Mouse (Mus musculus): ENCODE data around the gene Zfp472.

Zfp472 gene

DNA sequence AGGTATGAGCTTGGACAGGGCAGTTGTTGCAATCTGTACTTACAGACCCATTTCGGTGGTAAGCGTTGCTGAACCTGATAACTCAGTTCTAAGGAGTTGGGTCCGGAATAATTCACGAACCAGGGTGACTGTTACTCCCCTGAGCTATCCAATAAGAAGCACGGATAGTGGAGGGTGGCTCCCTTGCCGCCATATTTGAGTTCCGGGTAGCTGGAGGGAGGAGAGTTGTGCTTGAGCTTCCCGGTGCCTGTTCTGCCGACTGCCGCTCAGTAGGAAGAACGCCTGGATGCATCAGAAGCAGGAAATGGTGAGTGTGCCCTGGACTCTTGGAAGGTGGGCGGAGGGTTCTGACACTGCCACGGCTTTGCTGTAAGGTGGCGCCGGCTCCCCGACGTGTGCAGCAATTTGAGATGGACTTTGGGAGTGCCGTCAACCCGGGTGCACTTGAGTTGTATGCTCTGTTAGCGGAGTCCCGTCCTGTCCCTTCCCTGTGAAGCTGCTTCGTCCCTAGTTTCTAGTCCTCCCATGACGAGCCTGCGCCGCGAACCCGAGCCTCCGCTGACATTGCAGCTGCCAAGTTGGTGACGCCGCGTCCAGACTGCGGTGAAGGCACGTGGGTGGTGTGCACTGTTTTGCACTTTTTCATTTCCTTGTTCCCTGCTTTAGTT is at the start of gene Zfp472:
Gene Zfp472 (plus strand): TSS at position 192 of the 668 bp plus-strand sequence.
- peak; percentile 94 for DNase-seq (ENCODE audit: low read depth, low spot score)

DNA sequence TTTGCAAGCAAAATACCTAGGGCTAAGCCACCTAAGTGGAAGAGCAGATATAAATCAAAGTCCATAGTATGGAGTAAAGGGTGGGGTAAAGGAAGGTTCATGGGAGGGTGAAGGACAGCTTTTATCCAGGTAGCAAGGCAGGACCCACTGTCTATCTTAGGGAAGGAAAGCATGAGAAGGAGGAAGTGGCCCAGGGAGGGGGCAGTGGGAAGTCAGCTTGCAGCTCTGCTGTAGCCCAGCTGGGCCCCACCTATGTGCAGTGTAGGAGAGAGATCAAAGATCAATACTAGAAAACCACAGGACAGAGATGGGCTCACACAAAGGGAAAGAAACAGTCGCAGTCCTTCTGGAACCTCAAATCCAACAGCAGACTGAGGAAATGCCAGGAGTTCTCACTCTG is 49.5 kb upstream of the Zfp472 start:
- DNase-seq (ENCODE audit: low read depth, low spot score), result no peak

DNA sequence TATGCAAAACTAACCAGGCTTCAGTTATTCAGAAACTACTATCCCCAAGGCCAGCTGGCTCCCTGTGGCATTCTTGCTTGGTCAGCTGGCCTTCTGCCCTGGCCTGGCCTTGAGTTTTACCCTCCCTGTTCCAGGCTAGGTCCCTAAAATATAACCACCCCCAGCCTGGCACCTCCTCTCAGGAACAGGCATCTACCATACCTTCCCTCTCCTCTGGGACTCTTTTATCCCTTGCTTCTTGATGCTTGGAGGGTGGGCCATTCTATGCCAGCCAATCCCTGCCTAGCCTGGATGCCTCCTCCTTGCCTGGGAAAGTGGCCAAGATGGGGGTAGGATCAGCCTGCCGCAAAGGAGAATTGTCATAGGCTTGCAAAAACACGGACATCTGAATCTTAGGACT is 48.5 kb upstream of the Zfp472 start, which contains the start of gene Cyp4f14:
Gene Cyp4f14 (minus strand): TSS at position 212 of the 400 bp plus-strand sequence.
- DNase-seq (ENCODE audit: low read depth, low spot score), result no peak

DNA sequence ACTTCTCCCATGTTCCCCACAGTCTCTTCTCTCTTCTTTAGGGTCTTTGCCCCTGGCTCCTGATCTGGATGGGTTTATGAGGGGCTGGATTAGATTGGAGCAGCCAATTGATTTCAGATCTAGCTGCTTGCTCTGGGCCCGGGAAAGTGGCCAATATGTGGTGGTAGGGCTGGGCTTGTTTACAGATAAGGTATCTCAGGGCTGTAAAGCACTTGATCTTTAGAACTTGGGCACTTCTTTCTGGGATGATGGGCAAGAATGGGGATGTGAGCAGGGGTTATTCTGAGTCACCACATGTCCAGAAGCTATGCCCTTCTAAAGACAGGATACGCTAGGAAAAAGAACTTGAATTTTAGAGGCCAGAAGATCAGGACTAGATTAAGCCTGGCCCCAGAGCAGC is 46.5 kb upstream of the Zfp472 start:
- no peak for DNase-seq (ENCODE audit: low read depth, low spot score)

DNA sequence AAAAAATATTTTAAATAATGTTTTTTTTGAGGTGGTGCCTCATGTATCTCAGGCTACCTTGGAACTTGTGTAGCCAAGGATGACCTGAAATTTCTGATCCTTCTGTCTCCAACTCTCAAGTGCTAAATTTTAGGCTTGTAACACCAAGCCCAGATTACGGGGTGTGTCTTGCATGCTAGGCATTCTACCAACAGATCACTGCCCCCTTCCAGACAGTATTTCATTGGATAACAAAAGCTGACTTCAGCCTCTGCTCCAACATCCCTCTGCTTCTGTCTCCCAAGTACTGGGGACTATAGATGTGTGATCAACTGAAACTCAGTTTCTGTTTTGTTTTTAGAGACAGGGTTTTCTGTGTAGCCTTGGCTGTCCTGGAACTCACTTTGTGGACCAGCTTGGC is 41.9 kb upstream of the Zfp472 start:
- DNase-seq (ENCODE audit: low read depth, low spot score), result no peak

DNA sequence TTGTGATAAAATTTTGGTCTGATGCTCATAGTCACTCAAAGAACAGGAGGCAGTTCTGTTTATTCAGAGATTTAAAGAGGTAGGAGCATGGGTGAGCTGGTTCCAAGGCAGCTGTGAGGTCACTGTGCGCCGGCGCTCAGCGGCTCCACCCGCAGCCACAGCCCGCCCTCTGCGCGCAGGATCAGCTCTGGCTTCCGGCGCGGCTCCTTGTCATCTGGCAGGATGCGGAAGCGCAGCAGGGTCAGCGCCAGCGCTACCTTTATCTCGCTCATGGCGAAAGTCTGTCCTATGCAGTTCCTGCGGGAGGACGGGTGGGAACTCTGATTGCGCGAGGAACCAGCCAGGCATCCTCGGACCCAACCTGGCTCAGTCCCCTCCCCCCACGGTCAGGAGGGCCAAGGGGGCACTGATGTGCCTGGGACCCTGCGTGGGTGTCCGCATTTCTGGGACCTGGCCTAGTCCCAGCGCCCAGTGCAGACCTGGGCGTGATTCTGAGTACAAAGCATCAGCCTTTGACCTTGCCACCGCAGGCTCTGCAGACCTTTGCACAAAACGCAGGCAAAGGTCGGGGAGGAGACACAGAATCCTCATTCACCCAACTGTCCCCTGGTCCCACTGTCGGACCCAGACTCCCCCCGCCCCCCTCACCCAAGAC is 40.8 kb upstream of the Zfp472 start:
- peak; percentile 89 for DNase-seq (ENCODE audit: low read depth, low spot score)

DNA sequence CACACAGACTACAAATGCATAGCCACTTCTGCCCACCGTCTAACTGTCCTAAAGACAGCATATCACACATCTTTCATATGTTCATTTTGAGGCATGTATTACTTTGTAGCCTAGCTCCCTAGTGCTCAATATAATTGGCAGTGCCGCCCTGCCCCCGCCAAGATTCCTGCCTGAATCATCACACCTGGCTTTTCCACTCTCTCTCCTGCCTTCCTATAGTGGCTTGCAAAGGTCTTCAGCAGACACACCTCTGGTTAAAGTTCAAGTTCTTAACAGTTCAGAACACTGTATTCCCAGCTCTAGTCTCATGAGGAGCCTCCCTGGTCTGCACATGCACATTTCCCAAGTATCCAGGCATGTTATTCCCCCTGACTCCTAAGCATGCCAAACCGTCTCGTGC is 37.8 kb upstream of the Zfp472 start:
- no peak for DNase-seq (ENCODE audit: low read depth, low spot score)

DNA sequence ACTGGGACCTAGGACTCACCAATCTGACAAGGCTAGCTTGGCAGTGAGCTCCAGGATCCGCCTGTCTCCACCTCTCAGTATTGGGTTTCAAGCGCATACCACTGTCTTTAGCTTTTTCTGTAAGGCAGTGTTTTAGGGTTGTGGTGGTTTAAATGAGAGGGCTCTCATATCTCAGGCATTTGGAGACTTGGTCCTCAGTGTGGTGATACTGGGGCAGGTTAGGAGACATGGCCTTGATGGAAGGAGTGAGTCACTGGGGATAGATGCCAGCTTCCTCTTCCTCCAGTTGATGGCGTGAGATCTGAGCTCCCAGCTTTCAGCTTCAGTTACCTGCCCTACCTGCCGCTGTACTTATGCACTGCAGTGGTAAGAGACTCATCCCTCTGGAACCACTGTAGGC is 25.8 kb upstream of the Zfp472 start:
- no peak for DNase-seq (ENCODE audit: low read depth, low spot score)

DNA sequence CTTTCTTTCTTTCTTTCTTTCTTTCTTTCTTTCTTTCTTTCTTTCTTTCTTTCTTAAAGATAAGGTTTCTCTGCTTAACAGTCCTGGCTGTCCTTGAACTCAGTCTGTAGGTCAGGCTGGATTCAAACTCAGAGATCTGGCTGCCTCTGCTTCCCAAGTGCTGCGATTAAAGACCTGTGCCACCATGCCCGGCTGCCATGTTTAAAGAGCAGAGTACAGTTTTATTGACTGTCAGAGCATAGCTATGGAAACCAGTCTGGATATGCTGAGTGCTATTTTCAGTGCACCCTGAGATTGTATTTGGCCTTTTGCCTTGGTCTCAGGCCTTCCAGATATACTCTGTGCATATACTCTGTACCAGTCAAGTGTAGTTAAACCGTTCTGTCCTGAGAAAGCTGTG is 22.0 kb upstream of the Zfp472 start:
- no peak for DNase-seq (ENCODE audit: low read depth, low spot score)

DNA sequence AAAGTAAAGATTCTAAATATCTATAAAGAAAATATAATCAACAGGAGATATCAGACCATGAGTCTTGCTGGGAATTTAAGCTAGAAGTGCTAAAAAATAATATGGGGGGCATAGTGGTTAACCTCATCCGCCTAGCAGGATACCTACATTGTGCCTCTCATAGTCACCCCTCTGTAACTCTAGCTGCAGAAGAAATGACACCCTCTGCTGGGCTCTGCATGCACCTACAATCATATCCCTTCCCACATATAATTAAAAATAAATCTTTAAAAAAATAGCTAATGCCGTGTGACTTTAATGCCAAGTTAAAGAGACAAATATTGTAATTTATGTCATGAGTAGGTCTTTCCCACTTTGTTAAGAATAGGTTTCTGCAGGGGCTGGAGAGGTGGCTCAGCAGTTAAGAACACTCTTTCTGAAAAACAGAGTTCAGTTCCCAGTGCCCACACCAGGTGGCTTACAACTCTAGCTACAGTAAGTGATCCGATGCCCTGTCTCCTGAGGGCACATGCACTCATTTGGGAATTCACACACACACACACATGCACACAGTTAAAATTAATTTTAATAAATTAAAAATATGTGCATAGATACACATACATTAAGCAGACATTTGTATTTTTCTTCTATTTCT is 21.1 kb upstream of the Zfp472 start:
- peak; percentile 53 for DNase-seq (ENCODE audit: low read depth, low spot score)

DNA sequence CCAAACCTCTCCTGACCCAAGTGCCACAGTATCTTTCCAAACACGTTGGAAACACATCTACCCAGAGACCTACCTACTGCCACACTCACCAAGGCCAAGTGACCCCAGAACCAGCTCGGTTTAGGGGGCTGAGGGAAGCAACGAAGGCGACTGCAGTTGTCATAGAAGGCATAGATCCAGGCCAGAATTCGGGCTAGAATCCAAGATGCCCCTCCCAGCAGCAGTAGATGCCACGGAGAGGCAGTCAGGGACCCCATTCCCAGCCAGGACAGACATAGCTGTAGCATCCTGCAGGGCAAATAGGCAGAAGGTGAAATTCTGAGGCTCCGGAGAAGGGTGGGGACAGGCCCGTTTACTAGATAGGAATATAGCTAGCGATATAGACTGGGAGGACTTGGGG is 18.9 kb upstream of the Zfp472 start:
- no peak for DNase-seq (ENCODE audit: low read depth, low spot score)

DNA sequence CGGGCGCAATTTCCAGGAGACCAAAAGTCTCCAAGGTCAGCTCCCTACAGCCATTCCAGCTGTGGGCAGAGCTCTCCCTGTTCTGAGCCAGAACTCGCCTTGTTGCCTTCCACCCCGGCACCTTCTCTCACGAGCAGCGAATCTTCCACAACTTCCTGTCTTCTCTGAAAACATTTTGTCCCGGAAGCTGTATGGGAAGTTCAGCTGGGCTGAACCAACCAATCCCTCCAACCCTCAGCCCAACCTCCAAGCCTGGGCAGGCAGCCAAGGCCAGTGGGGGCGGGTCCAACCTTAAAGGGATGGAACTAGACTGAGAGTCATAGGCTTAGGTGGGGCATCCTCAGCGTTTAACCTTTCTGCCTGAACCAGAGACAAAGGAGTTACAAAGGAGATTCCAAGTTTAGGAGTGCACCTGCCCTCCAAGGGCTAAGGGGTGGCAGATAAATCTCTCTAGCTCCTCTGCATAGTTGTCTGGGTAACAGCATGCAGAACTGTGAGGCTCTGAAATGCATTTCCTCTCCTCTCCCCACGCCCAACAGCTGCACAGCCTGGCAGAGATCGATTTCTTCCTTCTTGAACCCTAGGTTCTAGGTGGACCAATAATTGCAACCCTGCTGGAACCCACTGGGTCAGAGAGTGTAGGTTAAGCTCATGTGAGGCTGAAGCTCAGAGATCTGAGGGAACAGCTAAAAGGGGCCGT is 18.2 kb upstream of the Zfp472 start, which contains the start of gene Cyp4f13:
Gene Cyp4f13 (minus strand): TSS at position 188 of the 700 bp plus-strand sequence.
- peak; percentile 96 for DNase-seq (ENCODE audit: low read depth, low spot score)

DNA sequence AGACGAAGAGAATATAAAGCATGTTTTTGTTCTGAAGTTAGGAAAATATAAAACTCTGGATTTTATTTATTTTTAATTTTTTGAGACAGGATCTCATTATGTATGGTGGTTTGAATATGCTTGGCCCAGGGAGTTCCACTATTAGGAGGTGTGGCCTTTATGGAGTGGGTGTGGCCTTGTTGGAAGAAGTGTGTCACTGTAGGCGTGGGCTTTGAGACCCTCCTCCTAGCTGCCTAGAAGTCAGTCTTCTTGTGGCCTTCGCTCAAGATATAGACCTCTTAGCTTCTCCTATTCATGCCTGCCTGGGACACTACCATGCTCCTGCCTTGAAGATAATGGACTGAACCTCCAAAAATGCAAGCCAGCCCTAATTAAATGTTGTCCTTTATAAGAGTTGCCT is 15.5 kb upstream of the Zfp472 start:
- no peak for DNase-seq (ENCODE audit: low read depth, low spot score)

DNA sequence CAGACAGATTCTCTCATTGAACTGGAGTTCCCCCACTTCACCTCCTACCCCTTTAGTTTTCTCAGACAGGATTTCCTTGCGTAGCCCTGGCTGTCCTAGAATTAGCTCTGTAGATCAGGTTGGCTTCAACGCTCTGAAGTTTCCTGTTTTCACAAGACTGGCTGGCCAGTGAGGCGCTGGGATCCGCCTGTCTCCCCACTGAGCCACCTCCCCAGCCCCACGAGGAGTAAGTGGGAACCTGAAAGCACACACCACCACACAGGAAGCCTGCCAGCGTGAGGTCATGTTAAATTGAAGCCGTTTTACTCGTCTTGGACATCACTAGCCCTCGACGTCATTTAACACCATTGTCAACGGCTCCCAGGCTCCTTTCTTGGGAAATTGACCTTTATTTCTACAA is 14.6 kb upstream of the Zfp472 start:
- DNase-seq (ENCODE audit: low read depth, low spot score), result no peak

DNA sequence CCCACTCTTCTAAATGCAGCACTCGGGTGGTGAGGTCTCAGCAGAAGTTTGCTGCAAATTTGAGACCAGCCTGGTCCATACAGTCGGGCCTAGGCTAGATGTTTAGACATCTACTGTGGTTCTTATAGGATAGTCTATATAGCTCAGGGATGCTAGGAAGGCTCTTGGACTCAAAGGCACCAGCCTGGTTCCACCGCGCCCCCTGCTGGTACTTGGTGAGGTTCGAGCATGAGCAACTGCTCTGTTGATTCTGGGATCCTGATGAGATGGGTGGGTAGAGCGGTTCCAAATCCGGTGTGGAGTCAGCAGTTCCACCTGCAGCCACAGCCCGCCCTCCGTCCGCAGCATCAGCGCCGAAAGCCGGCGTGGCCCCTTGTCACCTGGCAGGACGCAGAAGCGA is 14.2 kb upstream of the Zfp472 start:
- DNase-seq (ENCODE audit: low read depth, low spot score), result peak; percentile 91

DNA sequence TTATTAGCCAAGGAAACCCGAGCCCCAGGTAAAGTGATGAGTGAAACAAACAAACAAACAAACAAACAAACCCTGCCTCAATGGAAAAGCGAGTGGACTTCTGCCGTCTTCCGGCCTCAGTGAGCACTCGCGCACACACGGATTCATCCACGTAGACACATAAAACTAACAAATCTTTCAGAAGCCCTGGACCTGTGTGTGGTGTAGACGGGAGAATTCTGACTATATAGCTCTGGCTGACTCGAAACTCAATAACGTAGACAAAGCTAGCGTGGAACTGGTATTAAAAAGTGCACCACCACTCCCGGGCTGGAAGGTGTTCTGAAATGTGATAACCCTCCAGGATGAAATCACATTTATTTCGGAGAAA is 376 bp upstream of the Zfp472 start:
- DNase-seq (ENCODE audit: low read depth, low spot score), result no peak

DNA sequence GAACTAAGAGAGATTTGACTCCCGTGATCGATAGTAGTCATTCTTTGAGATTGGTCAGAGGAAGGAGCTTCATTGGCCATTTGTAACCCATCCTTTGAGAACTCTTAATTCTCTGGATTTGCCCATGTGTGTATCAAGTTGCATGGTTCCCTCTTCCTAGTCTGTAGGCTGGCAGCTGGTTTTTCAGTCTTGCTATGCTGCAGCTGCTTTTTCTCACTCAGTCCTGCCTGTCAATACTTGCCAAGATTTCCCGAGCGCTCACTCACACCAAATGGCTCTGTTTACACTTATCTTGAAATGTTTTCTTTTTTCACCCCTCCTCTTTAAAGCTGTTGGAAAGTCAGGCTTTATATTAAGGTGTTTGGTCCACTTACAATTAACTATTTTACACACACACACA is 15.7 kb downstream of the Zfp472 start:
- no peak for DNase-seq (ENCODE audit: low read depth, low spot score)

DNA sequence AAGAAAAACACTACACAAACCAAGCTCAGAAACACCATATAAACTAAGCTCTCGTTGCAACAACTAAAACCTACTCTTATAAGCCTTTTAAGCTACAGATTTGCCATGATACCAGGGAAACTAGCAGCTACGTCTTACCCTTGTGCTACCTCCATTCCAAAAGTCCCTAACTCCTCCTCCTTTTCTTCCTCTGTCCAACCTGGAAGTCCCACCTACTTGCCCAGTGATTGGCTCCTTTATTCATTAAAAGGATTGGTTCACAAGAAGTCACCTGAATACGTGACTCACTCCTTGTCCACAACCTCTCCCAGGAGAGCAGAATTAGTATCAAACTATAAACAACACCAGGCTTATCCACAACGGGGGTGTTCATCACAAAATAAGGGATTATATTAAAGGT is 20.7 kb downstream of the Zfp472 start:
- no peak for DNase-seq (ENCODE audit: low read depth, low spot score)

DNA sequence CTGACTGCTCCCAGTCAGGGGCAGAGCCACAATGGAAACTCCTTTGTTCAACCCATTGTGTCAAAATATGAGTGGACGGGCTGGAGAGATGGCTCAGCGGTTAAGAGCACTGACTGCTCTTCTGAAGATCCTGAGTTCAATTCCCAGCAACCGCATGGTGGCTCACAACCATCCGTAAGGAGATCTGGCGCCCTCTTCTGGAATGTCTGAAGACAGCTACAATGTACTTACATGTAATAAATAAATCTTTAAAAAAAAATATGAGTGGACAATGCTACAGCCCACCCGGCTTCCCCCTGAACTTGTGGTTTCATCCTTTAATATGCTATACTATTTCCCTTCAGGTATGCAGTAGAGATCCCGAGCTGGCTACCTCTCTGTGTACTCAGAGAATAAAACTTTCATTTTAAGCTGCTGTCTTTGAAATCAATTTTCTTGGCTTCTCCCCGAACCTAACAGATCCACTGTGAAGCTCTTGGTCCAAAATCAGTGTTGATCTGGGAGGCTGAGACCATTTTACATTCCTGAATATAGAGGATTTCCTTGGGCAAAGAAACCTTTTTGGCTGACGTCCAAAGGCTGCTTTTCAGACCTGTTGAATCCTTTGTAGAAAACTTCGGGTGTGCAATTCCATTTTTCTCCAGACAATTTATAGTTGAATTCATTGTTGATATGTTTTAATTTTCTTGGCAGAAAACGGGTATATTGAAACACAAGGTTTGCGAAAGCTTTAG is 26.5 kb downstream of the Zfp472 start:
- DNase-seq (ENCODE audit: low read depth, low spot score), result peak; percentile 71

DNA sequence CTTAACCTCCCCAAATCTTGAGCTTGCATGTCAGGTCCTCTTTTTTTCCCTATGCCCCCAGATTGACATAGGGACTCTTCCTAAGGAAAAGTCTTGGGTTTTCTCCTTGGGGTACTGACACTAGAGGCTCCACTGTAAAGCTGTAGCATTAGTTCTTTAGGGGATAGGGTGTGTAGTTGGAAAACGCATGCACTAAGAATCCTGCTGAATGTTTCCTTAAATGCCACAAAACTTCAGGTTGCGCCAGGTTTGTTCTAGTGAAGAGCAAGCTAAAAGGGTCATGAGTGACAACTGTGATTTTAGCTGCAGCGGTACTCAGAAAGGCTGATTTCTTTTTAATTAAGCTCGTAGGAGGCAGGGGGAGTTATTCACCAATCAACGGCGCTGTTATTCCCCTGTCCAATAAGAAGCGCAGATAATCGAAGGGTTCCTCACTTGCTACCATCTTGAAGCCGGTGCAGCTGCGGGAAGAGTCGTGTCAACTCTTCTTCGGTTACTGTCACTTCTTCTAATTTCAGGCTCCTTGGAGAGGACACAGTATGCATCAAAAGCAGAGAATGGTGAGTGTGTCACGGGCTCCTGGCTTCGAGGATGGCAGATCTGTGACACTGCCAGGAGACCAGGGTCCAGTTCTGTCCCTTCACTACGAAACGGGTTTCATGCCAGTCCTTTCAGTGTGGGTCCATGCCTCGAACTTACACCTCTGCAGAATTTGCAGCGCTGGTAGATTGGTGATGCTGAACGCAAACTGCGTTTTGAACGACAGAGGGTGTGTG is 27.3 kb downstream of the Zfp472 start, which contains the start of gene Zfp952:
Gene Zfp952 (plus strand): TSS at position 431 of the 776 bp plus-strand sequence.
- peak; percentile 93 for DNase-seq (ENCODE audit: low read depth, low spot score)

DNA sequence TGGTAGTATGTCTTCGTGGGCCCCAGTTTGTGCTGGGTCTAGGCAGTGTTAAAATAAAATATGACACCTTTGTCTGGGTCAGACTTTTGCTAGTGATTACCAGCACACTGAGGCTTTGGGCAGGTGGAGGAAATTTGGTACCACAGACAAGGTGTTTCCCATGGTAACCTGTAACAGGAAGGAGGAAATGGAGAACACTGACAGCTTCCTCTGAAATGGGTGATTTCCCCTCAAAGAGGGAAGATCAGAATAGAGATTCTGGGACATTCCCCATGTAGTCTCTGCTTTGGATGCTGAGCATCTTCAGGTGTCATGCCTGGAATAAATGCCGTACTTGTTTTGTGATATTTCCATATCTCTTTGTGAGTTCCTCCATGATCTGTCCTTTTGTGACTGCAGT is 32.9 kb downstream of the Zfp472 start:
- no peak for DNase-seq (ENCODE audit: low read depth, low spot score)
